Mouse (Mus musculus) forebrain, embryonic 12.5 days (tissue): ENCODE measurements around the gene Hbs1l. TPM values are rescaled to one million over a fixed set of nuclear protein-coding genes. Genes with fewer than 3 reads are reported as not detected.

ENCODE experiments used
- ATAC-seq: fragments of 200-750 bp; cut with Nextera tagmentation; 2 replicates; pipeline ENCODE4 v1.8.0; 2017; ENCODE audit warnings: moderate TSS enrichment; ENCODE audit not compliant: low FRiP score
- H3K27ac ChIP-seq: fragments of 300-500 bp; sonication (generic); 2 replicates; pipeline ENCODE4 v1.5.1; 2016; ENCODE audit warnings: mild to moderate bottlenecking
- H3K27me3 ChIP-seq: fragments of 300-500 bp; sonication (generic); 2 replicates; pipeline ENCODE4 v1.6.1; 2016; ENCODE audit warnings: mild to moderate bottlenecking
- H3K36me3 ChIP-seq: fragments of 300-500 bp; sonication (generic); replicated peaks from 2 replicates; pipeline ENCODE4 v1.6.1; 2016; ENCODE audit warnings: mild to moderate bottlenecking
- H3K4me1 ChIP-seq: fragments of 300-500 bp; sonication (generic); 2 replicates; pipeline ENCODE4 v1.6.1; 2016
- H3K4me2 ChIP-seq: fragments of 300-500 bp; sonication (generic); 2 replicates; pipeline ENCODE4 v1.6.1; 2016; ENCODE audit warnings: mild to moderate bottlenecking, moderate library complexity
- H3K4me3 ChIP-seq: fragments of 300-500 bp; sonication (generic); replicated peaks from 2 replicates; pipeline ENCODE4 v1.5.1; 2016; ENCODE audit warnings: mild to moderate bottlenecking
- H3K9ac ChIP-seq: fragments of 300-500 bp; sonication (generic); 2 replicates; pipeline ENCODE4 v1.6.1; 2016; ENCODE audit warnings: mild to moderate bottlenecking
- H3K9me3 ChIP-seq: fragments of 300-500 bp; sonication (generic); 2 replicates; pipeline ENCODE4 v1.6.1; 2016
- WGBS: fragments of 180-500 bp; shearing (Covaris S2); methylation state at CpG from one replicate; pipeline ENCODE4 v1.1.7; 2016; 5-methylcytosine and 5-hydroxymethylcytosine counted together
- polyA plus RNA-seq: library from polyadenylated mRNA; unstranded; fragments of >200 nt; fragmentation: Nextera tagmentation; extraction: Ambion mirVana; gene quantifications from 2 replicates; pipeline ENCODE4 v1.2.1, GENCODE M21; 2016

The Hbs1l gene
- 131 and 139 TPM in 2 replicates for polyA plus RNA-seq

DNA sequence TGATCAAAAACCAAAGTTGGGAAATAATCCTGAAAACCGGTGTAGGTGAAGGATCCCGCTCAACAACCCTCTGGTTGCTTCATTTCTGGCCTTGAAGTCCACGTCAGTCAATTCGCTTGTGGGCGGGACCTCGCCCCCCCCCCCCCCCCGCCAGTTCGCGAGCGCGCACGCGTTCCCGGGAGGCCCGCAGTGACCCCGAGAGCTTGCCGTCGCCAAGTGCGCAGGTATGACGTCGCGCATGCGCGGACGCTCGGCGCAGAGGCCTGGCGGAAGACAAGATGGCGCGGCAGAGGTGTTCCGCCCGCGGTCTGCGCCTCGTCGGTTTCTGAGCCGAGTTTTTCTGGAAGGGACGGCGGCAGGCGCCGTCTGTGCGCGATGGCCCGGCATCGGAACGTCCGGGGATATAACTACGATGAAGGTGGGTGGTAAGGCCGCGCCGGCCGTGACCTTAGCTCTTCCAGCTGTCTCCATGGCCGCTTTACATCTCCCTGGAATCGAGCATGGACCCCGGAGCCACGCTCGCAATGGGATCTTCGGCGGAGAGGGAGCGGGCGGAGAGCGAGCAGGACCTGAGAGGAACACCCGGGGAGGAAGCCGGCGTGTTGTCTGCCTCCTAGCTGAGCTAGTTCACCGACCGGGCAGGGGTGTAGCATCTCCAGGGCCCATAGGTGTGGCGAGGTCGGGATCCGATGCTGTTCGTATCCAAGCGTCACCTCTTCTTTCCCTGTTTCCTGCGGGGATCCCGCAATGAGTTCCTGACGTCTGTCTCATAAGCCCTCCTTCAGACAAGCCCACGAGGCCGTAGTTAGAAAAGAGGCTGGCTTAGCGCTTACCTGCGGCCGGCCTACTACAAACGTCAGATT lies at the start of gene Hbs1l:
TSS of gene Hbs1l (plus strand) at position 221 of the 863 bp plus-strand sequence.
- no peaks in the 10 kb centered on the region for H3K9me3 ChIP-seq

DNA sequence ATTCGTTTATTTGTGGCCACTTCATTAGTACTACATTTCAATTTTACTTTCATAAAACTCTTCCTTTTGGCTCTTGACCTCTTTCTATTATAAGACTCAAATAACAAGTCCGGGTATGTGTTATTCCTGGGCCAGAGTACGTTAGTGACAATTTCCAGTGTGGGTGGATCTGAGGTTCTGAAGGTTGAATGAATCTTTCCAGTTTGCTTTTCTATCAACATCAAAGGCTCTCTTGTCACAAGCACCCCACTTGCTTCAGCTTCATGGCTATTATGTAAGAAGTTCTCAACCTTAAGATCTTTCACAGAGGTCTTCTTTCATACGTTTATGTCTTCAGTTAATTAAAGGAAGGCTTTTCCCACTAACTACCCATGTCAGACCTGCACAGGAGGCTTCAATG lies 47.2 kb upstream of the Hbs1l start:
- H3K36me3 ChIP-seq: no peaks in the 10 kb centered on the region
- WGBS: 82% methylated on average over 4 of the region's 4 CpGs
- ATAC-seq: no peak
- no peaks in the 10 kb centered on the region for H3K27me3 ChIP-seq
- H3K4me3 ChIP-seq: no peak overlapping the region
- no peaks in the 10 kb centered on the region for H3K9me3 ChIP-seq
- H3K27ac ChIP-seq: no peak overlapping the region
- H3K4me1 ChIP-seq: no peaks in the 10 kb centered on the region
- no peak overlapping the region for H3K9ac ChIP-seq
- no peak overlapping the region for H3K4me2 ChIP-seq

More for the DNA sequence above, at the start of gene Hbs1l:
- Histone ChIP-seq H3K27me3 (no peaks in the 10 kb centered on the region), H3K36me3 (peaks cover 17% of the 10 kb centered on the region), H3K4me2 (peak within 1 kb of the TSS; percentile 71), H3K4me3 (peak within 1 kb of the TSS; percentile 95), H3K9ac (peak within 1 kb of the TSS; percentile 87), H3K4me1 (peaks cover 20% of the 10 kb centered on the region), H3K27ac (0 out of 2 replicates have a peak within 1 kb of the TSS, but pooled peaks have one; percentile 25)
- peak; percentile 97 for ATAC-seq
- under 1% methylated on average over 73 of the region's 81 CpGs for WGBS

DNA sequence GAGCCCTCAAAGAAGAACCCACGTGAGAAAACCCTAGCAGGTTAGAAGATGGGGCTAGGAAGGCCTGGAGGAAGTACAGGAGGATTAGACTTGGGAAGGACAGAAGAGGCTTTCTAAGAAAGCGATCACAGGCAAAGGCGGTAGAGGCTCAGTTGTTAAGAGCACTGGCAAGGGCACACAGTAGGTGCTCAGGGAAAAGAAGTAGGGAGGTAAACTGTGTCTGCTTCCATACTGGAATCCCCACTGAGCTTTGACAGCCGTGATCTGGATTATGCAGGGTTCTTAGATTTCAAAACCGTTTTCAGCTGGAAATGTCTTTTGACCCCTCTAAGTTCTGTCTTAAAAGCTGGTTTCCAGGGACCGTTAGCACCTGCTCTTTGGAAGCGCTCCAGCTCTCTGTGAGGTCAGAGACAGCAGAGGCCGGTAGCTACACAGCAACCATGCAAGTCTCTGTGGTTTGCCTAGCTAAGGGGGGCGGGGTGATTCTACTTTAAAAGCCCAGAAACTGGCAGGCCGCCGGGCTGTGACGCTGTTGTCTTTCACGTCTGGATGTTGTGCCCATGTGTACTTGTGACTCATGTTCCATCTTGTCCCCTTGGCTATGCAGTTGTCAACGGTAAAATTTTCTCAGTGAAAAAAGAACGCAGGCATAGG lies 43.8 kb upstream of the Hbs1l start:
- no peaks in the 10 kb centered on the region for H3K36me3 ChIP-seq
- WGBS: 66% methylated on average over 15 of the region's 15 CpGs
- H3K4me1 ChIP-seq: no peaks in the 10 kb centered on the region
- no peak overlapping the region for H3K9ac ChIP-seq
- H3K4me2 ChIP-seq: no peak overlapping the region
- no peak for ATAC-seq
- no peak overlapping the region for H3K4me3 ChIP-seq
- H3K9me3 ChIP-seq: no peaks in the 10 kb centered on the region
- no peaks in the 10 kb centered on the region for H3K27me3 ChIP-seq
- no peak overlapping the region for H3K27ac ChIP-seq

- no peaks in the 10 kb centered on the region for H3K4me1 ChIP-seq
- H3K27me3 ChIP-seq: no peaks in the 10 kb centered on the region
- H3K36me3 ChIP-seq: no peaks in the 10 kb centered on the region
- no peak overlapping the region for H3K4me3 ChIP-seq
- no peak for ATAC-seq
- no peak overlapping the region for H3K4me2 ChIP-seq
- no peak overlapping the region for H3K27ac ChIP-seq
- WGBS: 85% methylated on average over 4 of the region's 4 CpGs
- no peaks in the 10 kb centered on the region for H3K9me3 ChIP-seq
- no peak overlapping the region for H3K9ac ChIP-seq
These were observed 43.0 kb upstream of the Hbs1l start for GRCm38 (mm10) chr10:21252800-21253199.

GRCm38 (mm10) chr10:21254266-21255140 lies 41.3 kb upstream of the Hbs1l start:
- no peaks in the 10 kb centered on the region for H3K9me3 ChIP-seq
- no peak overlapping the region for H3K27ac ChIP-seq
- no peaks in the 10 kb centered on the region for H3K36me3 ChIP-seq
- no peak overlapping the region for H3K4me3 ChIP-seq
- ATAC-seq: no peak
- no peaks in the 10 kb centered on the region for H3K27me3 ChIP-seq
- WGBS: 87% methylated on average over 12 of the region's 12 CpGs
- H3K4me1 ChIP-seq: no peaks in the 10 kb centered on the region
- H3K4me2 ChIP-seq: no peak overlapping the region
- H3K9ac ChIP-seq: no peak overlapping the region

DNA sequence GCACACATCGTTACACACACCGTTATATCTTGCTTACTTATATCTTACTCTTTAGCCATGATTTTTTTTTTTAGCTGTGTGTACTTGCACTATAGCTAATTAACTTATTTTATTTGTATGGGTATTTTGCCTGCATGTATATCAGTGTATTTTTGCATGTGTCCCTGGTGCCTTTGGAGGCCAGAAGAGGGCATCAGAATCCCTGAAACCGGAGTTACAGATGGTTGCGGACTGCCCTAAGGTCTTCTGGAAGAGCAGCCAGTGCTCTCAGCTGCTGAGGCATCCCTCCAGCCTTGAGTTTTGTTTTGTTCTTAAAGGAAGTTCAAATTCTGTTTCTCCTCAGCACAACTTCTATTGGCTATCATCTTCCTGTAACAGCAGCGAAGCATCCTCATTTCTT lies 38.5 kb upstream of the Hbs1l start:
- 66% methylated on average over 5 of the region's 5 CpGs for WGBS
- H3K9me3 ChIP-seq: no peaks in the 10 kb centered on the region
- ATAC-seq: no peak

GRCm38 (mm10) chr10:21259649-21260048 lies 36.1 kb upstream of the Hbs1l start:
- no peak overlapping the region for H3K27ac ChIP-seq
- no peak for ATAC-seq
- no peaks in the 10 kb centered on the region for H3K36me3 ChIP-seq
- no peak overlapping the region for H3K9ac ChIP-seq
- no peaks in the 10 kb centered on the region for H3K4me1 ChIP-seq
- no peaks in the 10 kb centered on the region for H3K9me3 ChIP-seq
- no peak overlapping the region for H3K4me3 ChIP-seq
- 74% methylated on average over 2 of the region's 2 CpGs for WGBS
- no peak overlapping the region for H3K4me2 ChIP-seq
- no peaks in the 10 kb centered on the region for H3K27me3 ChIP-seq

More for the DNA sequence above, 38.5 kb upstream of the Hbs1l start:
- Histone ChIP-seq H3K4me3 (no peak overlapping the region), H3K36me3 (no peaks in the 10 kb centered on the region), H3K9ac (no peak overlapping the region), H3K27me3 (no peaks in the 10 kb centered on the region), H3K27ac (no peak overlapping the region), H3K4me2 (no peak overlapping the region), H3K4me1 (no peaks in the 10 kb centered on the region)

DNA sequence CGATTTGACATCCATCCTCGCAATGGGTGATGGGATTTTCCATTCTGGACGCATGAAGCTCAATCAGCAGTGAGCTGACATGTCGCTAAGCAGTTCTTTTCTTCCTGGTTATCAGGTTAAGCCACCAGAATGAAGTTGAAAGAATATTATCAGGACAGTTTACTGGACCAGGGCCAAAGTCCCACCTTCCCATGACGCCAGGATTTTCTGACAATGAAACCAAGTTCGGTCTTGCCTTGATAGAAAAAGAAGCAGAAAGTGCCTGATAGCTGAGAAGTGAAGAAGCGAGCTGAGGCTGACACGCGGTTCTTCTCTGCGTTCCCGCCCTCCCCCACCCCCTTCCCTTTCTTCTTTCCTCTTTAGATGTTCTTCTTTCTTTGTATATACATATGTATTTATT lies 30.6 kb upstream of the Hbs1l start:
- 80% methylated on average over 11 of the region's 11 CpGs for WGBS
- H3K36me3 ChIP-seq: no peaks in the 10 kb centered on the region

DNA sequence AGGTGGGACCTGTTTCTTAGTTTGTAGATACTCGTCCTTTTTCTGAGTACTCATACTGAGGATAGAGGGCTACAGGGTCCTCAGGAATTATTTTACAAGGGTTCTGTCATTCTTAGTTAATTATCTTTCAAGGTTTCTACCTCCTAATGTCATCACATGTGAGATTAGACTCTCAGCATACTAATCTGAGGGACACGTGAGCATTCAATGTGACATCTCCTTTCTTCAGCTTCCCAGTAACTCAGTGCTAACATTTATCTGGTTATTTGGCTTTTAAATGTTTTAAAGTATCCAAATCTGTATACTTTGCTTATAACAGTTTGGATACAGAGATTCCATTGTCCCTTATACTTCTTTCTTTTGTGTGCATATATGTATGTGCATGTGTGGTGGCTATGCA lies 28.3 kb upstream of the Hbs1l start:
- ATAC-seq: no peak
- Histone ChIP-seq H3K4me3 (no peak overlapping the region), H3K36me3 (no peaks in the 10 kb centered on the region), H3K9ac (no peak overlapping the region), H3K4me1 (no peaks in the 10 kb centered on the region), H3K9me3 (no peaks in the 10 kb centered on the region), H3K27me3 (no peaks in the 10 kb centered on the region), H3K4me2 (no peak overlapping the region), H3K27ac (no peak overlapping the region)
- WGBS: 84% methylated on average over 2 of the region's 2 CpGs

More for the DNA sequence above, 30.6 kb upstream of the Hbs1l start:
- no peak overlapping the region for H3K27ac ChIP-seq
- H3K27me3 ChIP-seq: no peaks in the 10 kb centered on the region
- H3K4me2 ChIP-seq: no peak overlapping the region
- H3K9me3 ChIP-seq: no peaks in the 10 kb centered on the region
- ATAC-seq: no peak
- H3K4me1 ChIP-seq: no peaks in the 10 kb centered on the region
- no peak overlapping the region for H3K9ac ChIP-seq
- no peak overlapping the region for H3K4me3 ChIP-seq

DNA sequence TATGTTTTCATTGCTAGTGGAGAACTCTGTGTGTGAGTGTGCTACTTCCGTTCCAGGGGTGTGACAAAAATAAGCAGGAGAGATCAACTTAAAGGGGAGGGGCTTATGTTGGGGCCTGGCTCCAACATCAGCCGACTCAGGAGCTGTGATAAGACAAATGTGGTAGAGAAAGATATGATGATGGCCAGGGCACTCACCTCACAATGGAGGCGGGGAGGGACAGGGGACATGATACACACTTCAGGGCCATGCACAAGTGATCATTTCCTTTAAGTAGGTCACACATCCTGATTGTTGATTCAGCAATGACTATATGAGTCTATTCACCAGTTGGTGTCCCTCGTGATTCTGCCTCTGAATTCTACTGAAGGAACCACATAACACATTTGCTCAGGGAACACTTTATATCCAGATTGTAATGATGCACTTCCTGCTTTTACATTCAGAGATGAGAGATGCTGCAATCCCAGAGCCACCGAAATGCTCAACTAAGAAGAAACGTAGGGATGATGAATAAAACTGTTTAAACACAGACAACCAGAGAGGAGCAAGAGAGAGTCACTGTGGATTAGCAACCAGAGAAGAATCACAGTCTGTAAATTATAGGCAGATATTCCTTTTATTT lies 26.9 kb upstream of the Hbs1l start:
- Histone ChIP-seq H3K36me3 (no peaks in the 10 kb centered on the region), H3K4me3 (no peak overlapping the region), H3K4me2 (no peak overlapping the region), H3K9me3 (no peaks in the 10 kb centered on the region), H3K4me1 (no peaks in the 10 kb centered on the region), H3K27ac (no peak overlapping the region), H3K27me3 (no peaks in the 10 kb centered on the region), H3K9ac (no peak overlapping the region)
- no peak for ATAC-seq
- 85% methylated on average over 6 of the region's 6 CpGs for WGBS

DNA sequence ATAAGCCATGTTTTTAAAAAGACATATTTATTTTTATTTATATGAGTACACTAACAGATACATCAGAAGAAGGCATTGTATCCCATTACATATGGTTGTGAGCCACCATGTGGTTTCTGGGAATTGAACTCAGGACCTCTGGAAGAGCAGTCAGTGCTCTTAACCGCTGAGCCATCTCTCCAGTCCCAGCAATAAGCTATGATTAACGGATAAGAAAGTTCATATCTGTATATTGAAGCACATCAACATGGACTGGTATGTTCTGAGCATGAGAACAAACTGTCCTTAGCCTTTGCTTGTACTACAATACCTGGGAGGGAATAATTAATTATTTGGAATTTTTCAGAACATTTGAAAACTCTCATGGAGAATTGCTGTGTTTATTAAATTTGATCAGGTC lies 25.9 kb upstream of the Hbs1l start:
- Histone ChIP-seq H3K4me3 (no peak overlapping the region), H3K4me2 (no peak overlapping the region), H3K36me3 (no peaks in the 10 kb centered on the region), H3K27me3 (no peaks in the 10 kb centered on the region), H3K27ac (no peak overlapping the region), H3K4me1 (no peaks in the 10 kb centered on the region), H3K9ac (no peak overlapping the region), H3K9me3 (no peaks in the 10 kb centered on the region)
- 86% methylated on average over 2 of the region's 2 CpGs for WGBS
- no peak for ATAC-seq

DNA sequence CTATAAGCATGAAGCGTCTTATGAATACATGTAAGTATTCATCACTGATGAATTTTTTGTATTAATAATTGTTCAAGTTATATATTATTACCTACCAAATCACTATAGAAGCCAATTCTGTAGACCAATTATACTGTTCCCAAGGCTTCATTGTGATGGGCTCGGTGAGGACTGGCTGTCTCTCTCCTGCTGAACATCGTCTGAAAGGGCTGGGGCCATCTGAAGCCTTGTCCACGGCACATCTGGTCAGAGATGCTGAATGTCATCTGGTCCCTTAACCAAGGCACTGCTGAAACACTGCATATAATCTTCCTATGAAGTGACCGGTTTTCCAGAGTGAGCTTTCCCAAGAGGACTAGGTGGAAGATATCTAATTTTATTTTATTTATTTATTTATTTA lies 24.9 kb upstream of the Hbs1l start:
- H3K27me3 ChIP-seq: no peaks in the 10 kb centered on the region
- H3K4me3 ChIP-seq: no peak overlapping the region
- 91% methylated on average over 5 of the region's 5 CpGs for WGBS
- no peaks in the 10 kb centered on the region for H3K9me3 ChIP-seq
- H3K36me3 ChIP-seq: no peaks in the 10 kb centered on the region
- no peaks in the 10 kb centered on the region for H3K4me1 ChIP-seq
- no peak overlapping the region for H3K4me2 ChIP-seq
- no peak for ATAC-seq
- no peak overlapping the region for H3K9ac ChIP-seq
- no peak overlapping the region for H3K27ac ChIP-seq
